Mouse (Mus musculus): Measurements from ENCODE around the gene Nipsnap2.
A peak's percentile ranks its signal among the peaks of the same experiment; 100 is the strongest.
"Not testable (repeated sequence)": the region's sequence is repeated elsewhere in the genome, so short reads cannot be mapped to it uniquely, and the experiment has no call there.

Nipsnap2 gene

GRCm38 (mm10) chr5:129724834-129725773 is at the start of gene Nipsnap2:
Gene Nipsnap2, plus strand, starts transcription at chr5:129725063.
- DNase-seq (ENCODE audit: low spot score in 2 of 2): peak; percentile 89 to 98

DNA sequence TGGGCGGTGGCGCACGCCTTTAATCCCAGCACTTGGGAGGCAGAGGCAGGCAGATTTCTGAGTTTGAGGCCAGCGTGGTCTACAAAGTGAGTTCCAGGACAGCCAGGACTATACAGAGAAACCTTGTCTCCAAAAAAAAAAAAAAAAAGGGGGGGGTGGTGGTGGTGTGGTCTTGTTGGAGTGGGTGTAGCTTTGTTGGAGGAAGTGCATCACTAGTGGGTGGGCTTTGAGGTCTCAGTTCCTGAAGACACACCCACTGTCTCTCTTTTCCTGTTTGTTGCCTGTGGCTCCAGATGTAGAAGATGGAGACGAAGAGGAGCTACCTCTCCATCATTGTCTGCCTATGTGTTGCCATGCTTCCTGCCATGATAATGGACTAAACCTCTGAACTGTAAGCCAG is 39.7 kb upstream of the Nipsnap2 start:
- DNase-seq (ENCODE audit: low spot score in 2 of 2): not testable (repeated sequence)

DNA sequence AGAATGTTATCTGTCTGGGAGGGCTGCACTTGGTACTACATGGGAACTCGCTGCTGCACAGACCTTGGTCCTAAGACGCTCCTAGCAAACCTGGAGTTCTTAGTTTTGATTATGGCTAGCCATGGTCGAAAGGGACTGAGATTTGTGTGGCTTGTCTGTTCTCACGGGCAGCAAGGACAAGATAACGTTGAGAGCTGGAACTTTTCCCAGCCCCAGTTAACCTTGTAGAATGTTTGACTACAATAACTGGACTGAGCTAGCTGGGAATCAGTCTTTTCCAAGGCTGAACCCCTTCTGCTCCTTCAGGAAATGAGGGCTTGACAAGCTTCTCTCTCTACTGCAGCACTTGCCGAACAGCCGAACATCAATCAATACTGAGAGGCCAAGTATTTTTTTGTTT is 37.2 kb upstream of the Nipsnap2 start:
- DNase-seq (ENCODE audit: low spot score in 2 of 2): no peak

DNA sequence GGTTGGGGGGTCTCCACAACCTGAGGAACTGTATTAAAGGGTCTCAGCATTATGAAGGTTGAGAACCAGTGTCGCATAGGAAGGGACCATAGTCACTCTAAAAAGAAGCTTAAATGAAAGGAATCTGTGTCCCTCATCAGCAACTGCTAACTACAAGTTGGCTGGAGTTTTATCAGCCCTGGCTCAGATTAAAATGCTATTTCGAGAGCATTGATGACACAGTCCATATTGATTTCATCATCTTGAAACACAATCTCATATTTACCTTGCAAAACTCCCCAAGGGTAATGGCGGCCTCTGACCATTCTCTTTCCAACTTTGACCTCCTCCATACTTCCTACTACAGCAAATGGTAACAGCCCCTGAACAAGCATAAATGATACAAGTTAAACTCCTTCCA is 34.3 kb upstream of the Nipsnap2 start:
- DNase-seq (ENCODE audit: low spot score in 2 of 2): no peak

- no peak for DNase-seq (ENCODE audit: low spot score in 2 of 2)
Observed at GRCm38 (mm10) chr5:129700506-129700905, 24.4 kb upstream of the Nipsnap2 start.

DNA sequence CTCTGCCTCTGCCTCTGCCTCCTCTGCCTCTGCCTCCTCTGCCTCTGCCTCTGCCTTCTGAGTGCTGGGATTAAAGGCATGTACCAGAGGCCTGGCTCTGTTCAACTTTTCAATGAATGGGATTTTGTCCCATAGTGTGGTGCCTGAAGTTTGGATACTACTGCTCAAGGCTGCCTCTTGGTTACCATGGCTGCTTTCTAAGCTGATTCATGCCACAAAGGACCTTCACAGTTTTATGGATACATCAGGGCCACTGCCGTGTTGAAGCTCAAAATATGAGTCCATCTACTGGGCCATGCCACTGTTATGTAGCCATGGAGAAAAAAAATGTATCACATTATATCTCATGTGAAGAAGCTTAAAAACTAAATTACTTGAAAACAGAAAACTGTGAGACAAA is 23.2 kb upstream of the Nipsnap2 start:
- no peak for DNase-seq (ENCODE audit: low spot score in 2 of 2)

GRCm38 (mm10) chr5:129703368-129703767 is 21.5 kb upstream of the Nipsnap2 start:
- peak in 1 of 2 experiments; percentile 33 for DNase-seq (ENCODE audit: low spot score in 2 of 2)

DNA sequence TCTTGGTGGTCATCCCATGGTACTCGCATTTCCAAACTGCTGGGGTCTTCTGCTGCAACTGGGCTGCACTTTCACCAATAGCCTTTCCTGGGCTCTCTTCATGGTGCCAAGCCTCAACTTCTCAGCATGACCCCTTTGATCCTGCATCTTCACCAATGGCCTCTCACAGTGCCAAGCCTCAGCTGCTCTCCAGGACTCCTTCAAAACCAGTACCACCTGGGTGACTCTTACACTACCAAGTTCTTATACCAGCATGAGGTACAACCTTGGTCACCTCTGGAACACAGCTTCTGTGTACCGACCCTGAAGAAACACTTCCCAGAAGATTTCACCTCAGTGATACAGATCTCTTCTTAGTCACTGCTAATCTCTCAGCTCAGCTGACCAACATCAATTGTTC is 16.5 kb upstream of the Nipsnap2 start, which contains the start of gene Sept14:
Sept14 (minus strand) TSS at position 101 of the 400 bp plus-strand sequence.
- no peak for DNase-seq (ENCODE audit: low spot score in 2 of 2)

DNA sequence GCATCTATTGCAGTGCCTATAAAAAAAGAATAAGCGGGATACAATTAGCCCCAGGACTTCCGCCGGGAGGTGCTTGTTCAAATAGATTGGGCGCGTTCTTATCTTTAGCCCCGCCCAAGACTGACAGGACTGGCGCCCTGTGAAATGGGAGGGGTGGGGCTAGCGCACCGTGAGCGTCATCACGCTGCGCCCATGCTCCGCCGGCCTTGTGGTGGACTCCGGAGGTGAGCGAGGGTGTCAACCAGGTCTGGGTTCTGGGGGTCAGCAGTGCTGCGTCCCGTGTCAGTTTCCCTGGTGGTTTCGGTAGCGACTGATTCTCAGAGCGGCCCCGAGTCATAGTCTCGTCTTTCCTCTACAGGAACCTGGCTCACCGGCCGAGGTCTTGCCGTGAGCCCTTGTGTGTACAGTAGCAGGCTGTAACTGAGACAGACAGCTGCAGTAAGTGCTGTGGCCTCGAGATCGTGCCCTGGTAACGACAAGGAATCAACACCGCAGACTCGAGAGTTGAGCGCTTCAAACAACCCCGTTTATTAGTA is 9.5 kb upstream of the Nipsnap2 start, which contains the start of gene Mrps17:
Mrps17 (plus strand) TSS at position 172 of the 536 bp plus-strand sequence.
- DNase-seq (ENCODE audit: low spot score in 2 of 2): peak; percentile 92 to 95

- no peak for DNase-seq (ENCODE audit: low spot score in 2 of 2)
Observed at GRCm38 (mm10) chr5:129717016-129717415, 7.8 kb upstream of the Nipsnap2 start.

DNA sequence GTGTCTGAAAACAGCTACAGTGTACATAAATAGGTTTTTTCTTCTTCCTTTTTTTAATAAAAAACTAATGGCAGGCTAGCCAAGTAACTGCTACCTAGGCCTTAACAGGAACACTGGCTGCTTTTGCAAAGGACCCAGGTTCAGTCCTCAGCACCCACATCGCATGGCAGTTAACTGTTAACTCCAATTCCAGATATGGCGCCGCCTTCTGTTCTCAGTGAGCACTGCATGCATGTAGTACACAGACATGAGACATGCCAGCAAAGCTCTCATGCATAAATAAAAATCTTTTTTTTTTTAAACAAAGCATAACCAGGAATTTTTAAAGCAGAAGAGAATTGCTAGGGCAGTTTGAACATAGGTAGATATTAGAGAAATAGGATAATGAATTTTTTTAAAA is 4.7 kb upstream of the Nipsnap2 start:
- DNase-seq (ENCODE audit: low spot score in 2 of 2): no peak

DNA sequence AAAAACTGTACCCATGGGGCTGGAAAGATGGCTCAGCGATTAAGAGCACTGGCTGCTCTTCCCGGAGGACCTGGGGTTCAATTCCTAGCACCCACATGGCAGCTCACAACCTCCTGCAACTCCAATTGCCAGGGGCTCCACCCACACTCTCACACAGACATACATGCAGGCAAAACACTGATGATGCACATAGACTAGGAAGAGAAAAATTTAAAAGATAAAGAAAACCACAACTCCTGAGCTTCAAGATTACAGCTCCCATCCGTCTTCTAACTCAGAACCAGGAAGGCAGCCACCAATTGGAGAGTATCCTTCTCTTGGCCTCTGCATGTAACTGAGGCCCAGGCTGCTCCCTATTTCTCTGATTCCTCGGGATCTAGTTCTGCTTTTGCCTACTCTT is 595 bp upstream of the Nipsnap2 start:
- DNase-seq (ENCODE audit: low spot score in 2 of 2): no peak

DNA sequence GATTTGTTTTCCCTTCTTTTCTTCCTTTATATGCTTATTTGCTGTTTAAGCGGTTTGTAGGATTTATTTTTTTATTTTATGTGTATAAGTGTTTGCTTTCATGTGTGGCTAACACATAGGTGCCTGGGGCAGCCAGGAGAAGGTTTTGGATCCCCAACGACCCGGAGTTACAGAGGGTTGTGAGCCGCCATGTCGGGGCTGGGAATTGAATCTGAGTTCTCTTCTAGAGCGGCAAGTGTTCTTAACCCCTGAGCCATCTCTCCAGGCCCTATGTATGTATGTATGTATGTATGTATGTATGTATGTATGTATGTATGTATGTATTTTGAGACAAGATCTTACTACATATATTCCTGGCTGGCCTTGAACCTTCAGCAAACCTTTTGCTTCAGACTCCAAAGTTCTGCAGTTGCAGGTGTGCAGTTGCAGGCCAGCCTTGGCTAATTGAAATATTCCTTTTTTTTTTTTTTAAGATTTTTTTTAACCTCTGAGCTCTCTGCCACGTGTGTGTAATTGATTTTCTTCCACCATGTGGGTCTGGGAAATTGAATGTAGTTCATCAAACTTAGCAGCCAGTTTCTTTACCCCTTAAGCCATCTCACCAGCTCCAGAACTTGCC is 1.0 kb downstream of the Nipsnap2 start:
- DNase-seq (ENCODE audit: low spot score in 2 of 2): no peak

DNA sequence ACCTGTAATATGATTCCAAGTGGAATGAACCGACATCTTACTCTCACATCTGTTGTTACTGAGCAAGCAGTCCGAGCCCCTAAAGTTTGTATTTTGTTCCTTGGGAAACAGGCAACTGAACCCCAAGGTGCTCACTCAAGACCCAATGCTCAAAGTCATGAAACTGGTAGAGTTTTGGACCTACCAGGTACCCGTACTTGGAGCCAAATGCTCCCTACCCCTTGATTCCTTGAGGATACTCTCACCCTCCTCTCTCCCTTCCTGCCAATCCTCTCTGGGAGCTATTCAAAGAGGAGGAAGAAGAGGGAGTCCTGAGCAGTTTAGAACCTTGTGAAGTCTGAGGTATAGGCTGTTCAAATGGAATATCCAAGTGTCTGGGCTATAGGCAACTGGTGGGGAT is 1.9 kb downstream of the Nipsnap2 start:
- DNase-seq (ENCODE audit: low spot score in 2 of 2): no peak

DNA sequence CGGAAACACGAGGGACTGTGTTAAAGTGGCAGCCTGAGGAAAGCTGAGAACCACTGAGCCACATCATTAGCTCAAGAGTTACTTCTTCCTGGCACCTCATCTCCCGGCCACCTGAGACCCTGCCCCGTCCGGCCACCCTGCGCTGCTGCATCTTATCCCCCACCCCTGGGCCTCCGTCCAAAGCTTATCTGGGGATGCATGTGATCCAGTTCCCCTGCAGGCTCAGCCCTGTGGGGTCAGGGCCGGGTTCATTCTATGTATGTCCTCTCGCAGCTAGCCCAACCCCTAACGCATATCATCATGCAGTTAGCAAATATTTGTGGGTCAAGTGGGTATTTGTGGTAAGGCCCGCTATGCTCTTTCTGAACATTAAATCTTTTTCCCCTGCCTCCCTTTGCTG is 4.4 kb downstream of the Nipsnap2 start:
- peak in 1 of 2 experiments; percentile 18 for DNase-seq (ENCODE audit: low spot score in 2 of 2)

DNA sequence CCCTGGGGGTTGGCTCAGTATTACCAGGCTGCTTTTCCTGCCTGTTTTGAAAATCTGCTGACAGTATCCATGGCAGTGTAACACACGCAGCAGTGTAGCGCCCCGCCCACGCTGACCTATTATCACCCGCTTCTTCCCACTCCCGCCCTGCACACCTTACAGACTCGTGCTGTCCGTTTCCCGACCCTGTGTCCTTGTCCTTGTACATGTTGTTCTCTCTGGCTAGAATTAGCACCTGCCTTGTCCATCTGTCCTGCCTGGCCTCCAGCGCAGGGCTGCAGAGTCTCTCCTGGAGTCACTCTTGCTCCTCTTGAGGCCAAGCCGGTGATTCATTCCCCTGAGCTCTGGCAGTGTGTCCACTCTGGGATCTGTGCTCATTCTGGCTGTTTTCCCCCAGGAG is 5.5 kb downstream of the Nipsnap2 start:
- no peak for DNase-seq (ENCODE audit: low spot score in 2 of 2)

DNA sequence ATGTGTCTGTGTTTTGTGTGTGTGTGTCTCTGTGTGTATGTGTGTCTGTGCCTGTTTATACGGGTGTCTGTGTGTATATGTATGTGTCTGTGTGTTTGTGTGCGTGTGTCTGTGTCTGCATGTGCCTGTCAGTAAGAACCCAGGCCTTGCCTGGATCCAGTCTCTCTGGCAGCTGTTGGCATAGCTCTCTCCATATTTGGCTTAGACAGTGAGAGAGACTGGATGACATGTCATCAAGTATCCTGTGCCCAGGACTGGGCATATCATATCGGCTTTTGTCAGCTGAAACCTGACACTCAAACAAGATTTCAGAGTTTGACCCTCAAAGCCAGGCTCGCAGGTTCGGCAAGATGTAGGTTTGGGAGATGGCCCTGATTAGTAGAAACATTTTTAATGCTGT is 6.2 kb downstream of the Nipsnap2 start:
- DNase-seq (ENCODE audit: low spot score in 2 of 2): no peak

DNA sequence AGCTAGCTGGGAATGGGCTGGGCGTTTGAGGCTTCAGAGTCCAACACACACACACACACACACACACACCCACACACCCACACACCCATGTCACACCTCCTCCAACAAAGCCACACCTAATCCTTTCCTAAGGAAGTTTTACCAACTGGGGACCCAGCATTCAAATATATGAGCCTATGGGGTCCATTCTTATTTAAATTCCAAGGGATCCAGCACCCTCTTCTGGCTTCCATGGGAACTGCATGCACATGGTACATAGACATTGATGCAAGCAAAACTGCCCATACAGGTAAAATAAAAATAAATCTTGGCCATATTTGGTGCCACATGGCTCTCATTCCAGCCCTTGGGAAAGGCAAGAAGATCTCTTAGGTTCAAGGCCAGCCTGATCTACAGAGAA is 16.1 kb downstream of the Nipsnap2 start:
- no peak for DNase-seq (ENCODE audit: low spot score in 2 of 2)

DNA sequence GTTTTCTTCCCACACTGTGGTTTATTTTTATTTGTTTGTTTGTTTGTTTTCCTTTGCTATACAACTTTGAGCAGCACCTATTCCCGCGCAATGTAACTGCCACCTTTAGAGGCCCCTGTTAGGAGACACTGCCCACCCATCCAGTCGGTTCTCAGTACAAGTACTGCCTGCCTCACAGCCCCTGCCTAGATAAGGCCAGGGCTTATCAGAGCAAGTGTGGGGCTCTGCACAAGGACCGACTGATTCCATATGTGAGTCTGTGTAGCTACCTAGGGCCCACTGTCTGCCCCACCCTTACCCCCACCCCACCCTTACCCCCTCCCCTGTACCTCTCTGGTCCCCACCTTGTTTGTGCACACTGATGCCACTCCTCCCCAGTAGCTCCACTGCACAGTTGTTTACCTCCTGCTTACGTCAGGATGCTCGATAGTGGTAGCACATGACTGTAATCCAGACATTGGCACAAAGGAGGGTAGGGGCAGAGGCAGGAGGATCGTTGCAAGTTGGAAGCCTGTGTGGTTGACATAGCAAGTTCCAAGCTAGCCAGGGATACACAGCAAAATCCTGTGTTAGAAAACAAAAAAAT is 18.1 kb downstream of the Nipsnap2 start:
- DNase-seq (ENCODE audit: low spot score in 2 of 2): no peak

DNA sequence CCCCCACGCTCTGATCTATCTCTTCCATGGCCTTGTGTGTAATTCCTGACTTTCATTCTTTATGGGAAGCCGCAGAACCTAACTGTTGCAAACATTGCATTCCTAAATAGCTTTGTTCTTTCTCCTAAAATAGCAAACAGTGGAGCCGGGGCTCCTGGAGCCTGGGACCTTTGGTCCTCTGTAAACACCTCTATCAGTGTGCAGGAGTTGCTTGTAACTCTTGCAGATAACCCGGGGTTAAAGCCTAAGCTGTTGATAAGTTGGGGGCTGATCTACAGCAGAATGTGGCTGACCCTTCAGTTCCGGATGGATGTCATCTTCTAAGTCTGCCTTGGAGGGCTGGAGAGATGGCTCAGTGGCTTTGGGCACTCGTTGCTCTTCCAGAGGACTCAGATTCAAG is 19.2 kb downstream of the Nipsnap2 start:
- DNase-seq (ENCODE audit: low spot score in 2 of 2): no peak

DNA sequence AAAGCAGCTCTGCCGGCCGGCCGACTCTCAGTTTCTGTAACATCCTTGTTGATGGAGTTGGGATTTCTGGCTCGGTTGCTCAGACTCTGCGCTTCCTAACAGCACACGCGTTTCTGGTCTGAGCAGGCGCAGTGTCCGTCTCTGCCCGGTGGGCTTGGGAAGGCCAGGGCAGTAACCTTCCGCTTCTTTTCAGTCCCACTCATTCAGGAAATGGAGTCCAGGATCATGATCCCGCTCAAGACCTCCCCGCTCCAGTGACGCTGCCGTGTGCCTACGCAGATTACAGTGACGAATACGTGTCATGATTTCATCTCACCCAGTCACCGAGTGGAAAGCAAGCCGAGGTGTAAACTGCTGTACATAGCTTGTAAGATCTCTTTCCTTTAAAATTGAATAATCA is 32.0 kb downstream of the Nipsnap2 start:
- no peak for DNase-seq (ENCODE audit: low spot score in 2 of 2)

DNA sequence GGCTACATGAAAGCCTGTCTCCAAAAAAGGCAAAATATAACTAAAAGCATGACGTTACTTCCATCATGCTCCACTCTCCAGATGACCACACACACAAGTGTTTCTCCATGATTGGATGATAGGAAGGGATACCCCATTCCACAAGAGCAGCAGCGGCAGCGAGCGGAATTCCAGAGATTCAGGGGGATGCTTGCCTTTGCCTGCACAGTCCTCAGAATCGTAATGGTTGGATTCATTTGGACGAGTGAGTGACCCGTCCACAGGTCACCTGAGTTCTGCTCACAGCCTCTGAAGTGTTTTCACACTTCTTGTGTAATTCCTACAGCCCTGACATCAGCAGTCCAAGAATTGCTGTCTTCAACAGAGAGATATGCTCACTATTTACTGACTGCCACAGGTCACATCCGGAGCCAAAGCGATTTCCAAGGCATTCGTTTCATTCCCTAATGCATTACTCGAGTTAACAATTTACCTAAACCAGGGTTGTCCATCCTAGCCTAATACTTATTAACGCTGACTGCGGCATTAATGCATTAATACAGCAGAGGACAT is 35.1 kb downstream of the Nipsnap2 start:
- DNase-seq (ENCODE audit: low spot score in 2 of 2): no peak

Data from spleen, postnatal 4 days (tissue).